Mouse (Mus musculus) olfactory bulb, adult 2 months (tissue): ENCODE results near the gene Mcpt2.

Experiments
- CTCF ChIP-seq: fragments of 200-500 bp; IDR thresholded peaks from 2 replicates; pipeline ENCODE4 v1.5.1; 2012; ENCODE audit warnings: low read depth, mild to moderate bottlenecking, low read length, moderate library complexity; ENCODE audit not compliant: insufficient read depth
- POLR2A ChIP-seq: fragments of 200-500 bp; IDR thresholded peaks from 2 replicates; pipeline ENCODE4 v1.6.1; 2012; ENCODE audit warnings: mild to moderate bottlenecking, low read depth, low read length, moderate library complexity; ENCODE audit not compliant: insufficient read depth

DNA sequence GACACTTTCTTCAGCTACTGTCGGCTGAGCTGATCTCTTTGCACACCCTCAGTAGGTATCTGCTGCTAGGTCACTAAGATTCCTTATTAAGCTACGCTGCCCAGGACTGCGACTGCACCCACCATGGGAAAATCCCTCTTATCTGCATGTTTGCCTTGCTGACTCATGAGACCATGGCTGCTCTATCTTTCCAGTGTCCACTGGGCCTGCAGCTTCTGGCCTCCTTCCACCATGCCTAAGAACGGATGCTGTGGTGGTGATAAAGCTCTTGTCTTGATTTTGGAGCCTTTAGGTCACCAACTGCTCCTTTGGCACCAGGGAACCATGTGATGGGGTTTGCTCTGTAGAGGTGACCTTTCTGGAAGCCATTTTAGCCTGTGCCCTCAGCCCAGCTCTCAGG is 15.9 kb downstream of the Mcpt2 start:
- TF ChIP-seq CTCF (no peak), POLR2A (no peak)
